Comparison of ENCODE assay signal across 13 mouse cellular contexts in genomic region chr8:57702407-57703113, GRCm38 (mm10). TPM values are rescaled to one million over a fixed set of nuclear protein-coding genes. Genes with fewer than 3 reads are reported as not detected.
DNase-seq lines count a peak whose midpoint lies in the region; ATAC-seq and TF ChIP-seq lines count a peak whose summit lies in the region.
"Had no signal": no experiment of that assay in that cellular context is flagged by ENCODE, and none has a peak within 500 bp of the region (broad histone marks: within the 10 kb centered on the region; RNA-seq: fewer than 3 reads in every experiment).

No protein-coding gene starts in this region.

- peak; percentile 15 to 38 for DNase-seq in heart, adult 18-20 months
- no peak for DNase-seq in heart, embryonic 10.5 days (ENCODE audit: low spot score)
- DNase-seq in urinary bladder, postnatal 25 days (ENCODE audit: low spot score), result peak; percentile 15
- DNase-seq in urinary bladder, adult 2 months (ENCODE audit: low spot score), result no peak
- peak; percentile 87 for DNase-seq in stomach, postnatal 0 days (ENCODE audit: low spot score)
- DNase-seq: cerebellum, adult 18-20 months had no signal

- no peak overlapping the region for H3K9ac ChIP-seq in intestine, postnatal 0 days (ENCODE audit: low read depth, low read length)
- no peak overlapping the region for H3K9ac ChIP-seq in stomach, postnatal 0 days (ENCODE audit: low read length)
- no peak overlapping the region for H3K9ac ChIP-seq in kidney, embryonic 16.5 days (replicated peaks; ENCODE audit: low read length)
- H3K9ac ChIP-seq: forebrain, embryonic 13.5 days; kidney, embryonic 15.5 days; liver, embryonic 15.5 days; midbrain, embryonic 12.5 days had no signal

- no peak overlapping the region for H3K4me3 ChIP-seq in heart, embryonic 10.5 days
- no peak overlapping the region for H3K4me3 ChIP-seq in intestine, postnatal 0 days (ENCODE audit: low read depth, low read length)
- no peak overlapping the region for H3K4me3 ChIP-seq in stomach, postnatal 0 days (ENCODE audit: low read depth, low read length)
- no peak overlapping the region for H3K4me3 ChIP-seq in kidney, embryonic 16.5 days (ENCODE audit: low read length)
- H3K4me3 ChIP-seq: forebrain, embryonic 13.5 days; kidney, embryonic 15.5 days; liver, embryonic 15.5 days; midbrain, embryonic 12.5 days had no signal

- peak; percentile 94 for ATAC-seq in intestine, postnatal 0 days
- ATAC-seq in stomach, postnatal 0 days (ENCODE audit: low FRiP score, low TSS enrichment), result peak; percentile 96
- ATAC-seq in kidney, embryonic 16.5 days (ENCODE audit: low FRiP score, low TSS enrichment), result no peak
- no peak for ATAC-seq in cerebellum, adult (ENCODE audit: insufficient number of reproducible peaks, low FRiP score, low TSS enrichment)
- ATAC-seq: forebrain, embryonic 13.5 days had no signal

- no peak for TF ChIP-seq CTCF in intestine, postnatal 0 days (IDR thresholded peaks at IDR 0.05; ENCODE audit: low read depth)
- TF ChIP-seq CTCF in stomach, postnatal 0 days (IDR thresholded peaks at IDR 0.05; ENCODE audit: low read depth), result no peak

- H3K27ac ChIP-seq in heart, embryonic 10.5 days, result no peak overlapping the region
- 0 out of 2 replicates have a peak overlapping the region, but pooled peaks have one; percentile 21 for H3K27ac ChIP-seq in intestine, postnatal 0 days (ENCODE audit: low read depth, low read length)
- H3K27ac ChIP-seq in stomach, postnatal 0 days (replicated peaks), result peak overlapping the region; percentile 78
- no peak overlapping the region for H3K27ac ChIP-seq in kidney, embryonic 16.5 days (ENCODE audit: low read length)
- H3K27ac ChIP-seq: forebrain, embryonic 13.5 days; kidney, embryonic 15.5 days; liver, embryonic 15.5 days; midbrain, embryonic 12.5 days had no signal

- no peaks in the 10 kb centered on the region for H3K36me3 ChIP-seq in heart, embryonic 10.5 days
- H3K36me3 ChIP-seq in intestine, postnatal 0 days (ENCODE audit: control insufficient read depth, insufficient read depth), result no peaks in the 10 kb centered on the region
- H3K36me3 ChIP-seq in stomach, postnatal 0 days (ENCODE audit: control insufficient read depth, insufficient read depth, low read length), result no peaks in the 10 kb centered on the region
- no peaks in the 10 kb centered on the region for H3K36me3 ChIP-seq in kidney, embryonic 16.5 days (ENCODE audit: insufficient read depth, low read length)
- H3K36me3 ChIP-seq: kidney, embryonic 15.5 days; liver, embryonic 15.5 days; midbrain, embryonic 12.5 days had no signal

- H3K4me1 ChIP-seq in heart, embryonic 10.5 days, result no peaks in the 10 kb centered on the region
- H3K4me1 ChIP-seq in intestine, postnatal 0 days (replicated peaks; ENCODE audit: control insufficient read depth, insufficient read depth, low read length), result no peaks in the 10 kb centered on the region
- no peaks in the 10 kb centered on the region for H3K4me1 ChIP-seq in stomach, postnatal 0 days (replicated peaks; ENCODE audit: control insufficient read depth, insufficient read depth)
- H3K4me1 ChIP-seq in kidney, embryonic 16.5 days (ENCODE audit: insufficient read depth, low read length), result no peaks in the 10 kb centered on the region
- H3K4me1 ChIP-seq: forebrain, embryonic 13.5 days; kidney, embryonic 15.5 days; liver, embryonic 15.5 days; midbrain, embryonic 12.5 days had no signal

- no peak for TF ChIP-seq EP300 in stomach, postnatal 0 days (optimal IDR thresholded peaks at IDR 0.05)

- no peaks in the 10 kb centered on the region for H3K9me3 ChIP-seq in heart, embryonic 10.5 days
- no peaks in the 10 kb centered on the region for H3K9me3 ChIP-seq in intestine, postnatal 0 days (ENCODE audit: control insufficient read depth)
- H3K9me3 ChIP-seq in stomach, postnatal 0 days (ENCODE audit: control insufficient read depth, low read length), result no peaks in the 10 kb centered on the region
- 0 out of 2 replicates have a peak, but pooled peaks cover 9% of the 10 kb centered on the region for H3K9me3 ChIP-seq in kidney, embryonic 16.5 days (ENCODE audit: low read length)
- H3K9me3 ChIP-seq: forebrain, embryonic 13.5 days; liver, embryonic 15.5 days; midbrain, embryonic 12.5 days had no signal

- peak overlapping the region; percentile 18; the same call in 1 of the 2 replicates for H3K4me2 ChIP-seq in intestine, postnatal 0 days (replicated peaks; ENCODE audit: low read depth)
- no peak overlapping the region for H3K4me2 ChIP-seq in stomach, postnatal 0 days (replicated peaks; ENCODE audit: low read depth)
- no peak overlapping the region for H3K4me2 ChIP-seq in kidney, embryonic 16.5 days (replicated peaks; ENCODE audit: low read depth, low read length)
- H3K4me2 ChIP-seq: forebrain, embryonic 13.5 days; kidney, embryonic 15.5 days; liver, embryonic 15.5 days; midbrain, embryonic 12.5 days had no signal

- no peaks in the 10 kb centered on the region for H3K27me3 ChIP-seq in heart, embryonic 10.5 days (ENCODE audit: insufficient read depth, poor library complexity, severe bottlenecking)
- no peaks in the 10 kb centered on the region for H3K27me3 ChIP-seq in intestine, postnatal 0 days (replicated peaks; ENCODE audit: control insufficient read depth, insufficient read depth, low read length)
- H3K27me3 ChIP-seq in stomach, postnatal 0 days (ENCODE audit: control insufficient read depth, insufficient read depth, low read length), result no peaks in the 10 kb centered on the region
- H3K27me3 ChIP-seq in kidney, embryonic 16.5 days (ENCODE audit: insufficient read depth, low read length), result no peaks in the 10 kb centered on the region
- H3K27me3 ChIP-seq: forebrain, embryonic 13.5 days; kidney, embryonic 15.5 days; liver, embryonic 15.5 days; midbrain, embryonic 12.5 days had no signal

- 68% methylated on average over 7 of the region's 7 CpGs for WGBS in heart, embryonic 10.5 days
- 48% methylated on average over 7 of the region's 7 CpGs for WGBS in intestine, postnatal 0 days
- WGBS in stomach, postnatal 0 days, result 37% methylated on average over 7 of the region's 7 CpGs
- WGBS in kidney, embryonic 16.5 days, result 79% methylated on average over 7 of the region's 7 CpGs

RNA-seq across cellular contexts. Expression of gene Galnt7, which starts 49.7 kb away (rescaled TPM):
- 1 to 10 TPM; 4.9 to 5.6 TPM for total RNA-seq in heart, adult 18-20 months (2021)
- polyA plus RNA-seq in heart, embryonic 10.5 days (2016; fragmentation: Nextera tagmentation; extraction: Ambion mirVana), result 9.3 and 16.1 TPM in 2 replicates
- polyA plus RNA-seq in urinary bladder, adult 2 months (2012; rRNA removed), result 13.2 and 13.4 TPM in 2 replicates
- 20.2 and 22.4 TPM in 2 replicates for polyA plus RNA-seq in intestine, postnatal 0 days (2015; fragmentation: Nextera tagmentation; extraction: Ambion mirVana)
- polyA plus RNA-seq in stomach, postnatal 0 days (2015; fragmentation: Nextera tagmentation; extraction: Ambion mirVana), result 29.6 and 30.6 TPM in 2 replicates
- polyA plus RNA-seq in kidney, embryonic 16.5 days (2015; fragmentation: Nextera tagmentation; extraction: Ambion mirVana), result 22.4 and 23.7 TPM in 2 replicates

Comparison
In these comparisons a context has a peak if more than half of its experiments do, and no peak if none do; other contexts are left out.
1. DNase-seq: peak in heart, adult 18-20 months (2 of 2), urinary bladder, postnatal 25 days (single experiment) and stomach, postnatal 0 days (single experiment); none in heart, embryonic 10.5 days (single experiment) and urinary bladder, adult 2 months (single experiment).
2. H3K27ac ChIP-seq: peak in intestine, postnatal 0 days (single experiment) and stomach, postnatal 0 days (single experiment); none in heart, embryonic 10.5 days (single experiment) and kidney, embryonic 16.5 days (single experiment).
3. ATAC-seq: peak in intestine, postnatal 0 days (single experiment) and stomach, postnatal 0 days (single experiment); none in kidney, embryonic 16.5 days (single experiment) and cerebellum, adult (single experiment).